Mouse (Mus musculus) forebrain, embryonic 16.5 days (tissue): Measurements from ENCODE around the gene Dffb. TPM values are rescaled to one million over a fixed set of nuclear protein-coding genes. Genes with fewer than 3 reads are reported as not detected.
"Not testable (repeated sequence)": the region's sequence is repeated elsewhere in the genome, so short reads cannot be mapped to it uniquely, and the experiment has no call there.

Experiments used
- ATAC-seq: fragments of 200-750 bp; cut with Nextera tagmentation; 2 replicates; pipeline ENCODE4 v1.8.0; 2017; ENCODE audit warnings: mild to moderate bottlenecking, moderate library complexity
- H3K27ac ChIP-seq: fragments of 300-500 bp; sonication (generic); 2 replicates; pipeline ENCODE4 v1.5.1; 2014; ENCODE audit warnings: low read length, control low read depth
- H3K27me3 ChIP-seq: fragments of 300-500 bp; sonication (generic); replicated peaks from 2 replicates; pipeline ENCODE4 v1.6.1; 2014; ENCODE audit warnings: low read length; ENCODE audit not compliant: control insufficient read depth, insufficient read depth
- H3K36me3 ChIP-seq: fragments of 300-500 bp; sonication (generic); 2 replicates; pipeline ENCODE4 v1.6.1; 2014; ENCODE audit not compliant: control insufficient read depth, insufficient read depth
- H3K4me1 ChIP-seq: fragments of 300-500 bp; sonication (generic); replicated peaks from 2 replicates; pipeline ENCODE4 v1.6.1; 2014; ENCODE audit warnings: low read length; ENCODE audit not compliant: control insufficient read depth, insufficient read depth
- H3K4me2 ChIP-seq: fragments of 300-500 bp; sonication (generic); 2 replicates; pipeline ENCODE4 v1.6.1; 2014; ENCODE audit warnings: mild to moderate bottlenecking, low read length, control low read depth
- H3K4me3 ChIP-seq: fragments of 300-500 bp; sonication (generic); replicated peaks from 2 replicates; pipeline ENCODE4 v1.5.1; 2014; ENCODE audit warnings: mild to moderate bottlenecking, low read length, control low read depth
- H3K9ac ChIP-seq: fragments of 300-500 bp; sonication (generic); replicated peaks from 2 replicates; pipeline ENCODE4 v1.6.1; 2014; ENCODE audit warnings: low read depth, low read length, control low read depth
- H3K9me3 ChIP-seq: fragments of 300-500 bp; sonication (generic); 2 replicates; pipeline ENCODE4 v1.6.1; 2016; ENCODE audit warnings: low read length; ENCODE audit not compliant: control insufficient read depth
- WGBS: fragments of 180-500 bp; shearing (Covaris S2); extraction: QIAGEN DNeasy Blood & Tissue Kit; methylation state at CpG from one replicate; pipeline ENCODE4 v1.1.7; 2014; 5-methylcytosine and 5-hydroxymethylcytosine counted together
- polyA plus RNA-seq: library from polyadenylated mRNA; unstranded; fragments of >200 nt; fragmentation: Nextera tagmentation; extraction: Ambion mirVana; gene quantifications from 2 replicates; pipeline ENCODE4 v1.2.1, GENCODE M21; 2015

Dffb gene
- polyA plus RNA-seq, 1 experiment from 2014 or later = 13.1 TPM

DNA sequence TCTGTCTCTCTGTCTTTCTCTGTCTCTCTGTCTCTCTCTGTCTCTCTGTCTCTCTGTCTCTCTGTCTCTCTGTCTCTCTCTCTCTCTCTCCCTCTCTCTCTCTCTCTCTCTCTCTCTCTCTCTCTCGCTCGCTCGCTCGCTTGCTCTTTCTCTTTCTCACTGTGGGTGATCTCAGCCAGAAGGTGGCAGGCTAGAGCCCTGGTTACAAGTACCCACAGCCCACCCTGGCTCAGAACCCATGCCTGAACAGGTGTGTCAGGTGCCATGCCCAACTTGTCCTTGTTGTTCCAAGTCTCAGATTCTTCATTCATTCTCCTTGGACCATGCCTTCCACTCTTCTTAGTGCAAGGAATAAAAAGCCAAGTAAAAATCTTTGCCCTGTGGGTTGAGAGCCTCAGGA lies 52.8 kb downstream of the Dffb start:
- H3K36me3 ChIP-seq, H3K9ac ChIP-seq, H3K9me3 ChIP-seq, H3K4me3 ChIP-seq, ATAC-seq, H3K27me3 ChIP-seq, H3K4me2 ChIP-seq, H3K27ac ChIP-seq: not testable (repeated sequence)
- 43% methylated on average over 4 of the region's 4 CpGs for WGBS
- H3K4me1 ChIP-seq = peaks cover 17% of the 10 kb centered on the region

DNA sequence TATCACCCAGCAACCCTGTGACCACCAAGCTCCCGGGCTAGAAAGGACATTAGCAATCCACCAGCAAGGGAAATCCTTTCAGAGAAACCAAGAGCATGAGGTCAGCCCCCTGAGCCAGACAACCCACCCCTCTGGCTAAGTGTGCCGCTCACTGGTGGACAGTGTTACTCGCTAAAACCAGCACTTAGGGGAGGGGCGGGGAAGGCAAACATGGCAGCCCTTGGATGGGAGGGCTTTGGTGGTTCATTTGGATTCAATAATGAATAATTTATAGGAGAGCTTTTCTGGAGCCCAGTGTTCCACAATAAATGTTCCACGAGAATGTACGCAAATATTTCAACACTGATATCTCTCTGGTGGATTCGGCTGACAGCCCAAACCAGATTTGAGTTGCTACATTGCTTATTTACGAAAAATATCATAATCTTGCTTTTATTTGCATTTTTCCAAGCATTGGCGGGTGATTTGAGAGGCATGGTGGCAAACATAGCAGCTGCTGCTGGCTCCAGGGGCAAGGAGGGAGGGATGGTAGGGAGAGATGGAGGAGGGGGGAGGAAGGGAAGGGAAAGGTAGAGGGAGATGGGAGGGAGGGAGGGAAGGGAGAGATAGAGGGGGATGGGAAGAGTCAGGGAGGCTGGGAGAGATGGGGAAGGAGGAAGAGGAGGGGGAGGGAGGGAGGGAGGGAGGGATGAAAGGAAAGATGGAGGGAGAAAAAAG lies 54.3 kb downstream of the Dffb start:
- peak; percentile 40; the same call in 1 of the 2 replicates for ATAC-seq

DNA sequence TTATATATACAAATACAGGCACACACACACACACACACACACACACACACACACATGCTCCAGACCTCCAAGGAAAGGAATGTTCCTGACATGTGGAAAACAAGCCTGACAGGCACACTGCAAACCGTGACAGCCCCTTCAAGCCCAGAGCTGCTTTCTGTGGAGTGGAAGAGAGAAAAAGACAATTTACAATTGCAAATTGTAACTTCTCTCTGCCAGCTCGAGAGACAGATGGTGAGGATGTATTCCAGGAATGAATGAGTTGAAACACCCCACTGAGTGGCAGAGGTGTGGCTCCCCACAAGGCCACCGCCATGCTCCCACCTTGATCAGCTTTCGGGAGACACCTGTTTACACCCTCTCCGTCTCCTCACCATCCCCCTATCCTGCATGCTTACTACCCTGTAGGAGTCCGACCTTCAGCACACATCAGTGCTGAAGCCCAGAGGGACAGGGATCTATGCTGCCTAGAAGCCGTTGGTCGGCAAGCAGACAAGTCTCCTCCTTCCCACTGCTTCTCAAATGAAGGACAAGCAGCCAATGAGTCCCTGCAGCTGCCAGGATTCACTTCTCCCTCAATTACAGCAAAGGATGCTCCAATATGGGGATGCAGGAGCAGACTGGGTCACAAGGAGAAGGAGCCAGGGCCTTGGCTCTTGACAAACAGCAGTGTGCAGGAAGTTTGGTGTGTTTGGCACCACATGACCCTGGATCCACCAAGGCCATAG lies 57.0 kb downstream of the Dffb start:
- no peak overlapping the region for H3K9ac ChIP-seq
- H3K27me3 ChIP-seq = no peaks in the 10 kb centered on the region
- H3K4me1 ChIP-seq = peaks cover 17% of the 10 kb centered on the region
- H3K9me3 ChIP-seq = no peaks in the 10 kb centered on the region
- ATAC-seq = peak; percentile 71
- H3K4me2 ChIP-seq = no peak overlapping the region
- WGBS = 42% methylated on average over 8 of the region's 8 CpGs
- no peak overlapping the region for H3K4me3 ChIP-seq
- H3K27ac ChIP-seq = peak overlapping the region; percentile 6; the same call in 1 of the 2 replicates
- H3K36me3 ChIP-seq = no peaks in the 10 kb centered on the region

More for the DNA sequence above, 54.3 kb downstream of the Dffb start:
- no peak overlapping the region for H3K4me2 ChIP-seq
- H3K27me3 ChIP-seq = no peaks in the 10 kb centered on the region
- 36% methylated on average over 9 of the region's 9 CpGs for WGBS
- H3K4me1 ChIP-seq = peaks cover 17% of the 10 kb centered on the region
- H3K36me3 ChIP-seq = no peaks in the 10 kb centered on the region
- peak overlapping the region; percentile 49; the same call in 1 of the 2 replicates for H3K27ac ChIP-seq
- no peaks in the 10 kb centered on the region for H3K9me3 ChIP-seq
- H3K4me3 ChIP-seq = no peak overlapping the region
- H3K9ac ChIP-seq = no peak overlapping the region

Other genes with a start within 250 kb of the Dffb start
- gene A430005L14Rik, start 17.9 kb downstream of the Dffb start, polyA plus RNA-seq = 62.1 and 66.1 TPM in 2 replicates
- 21.1 and 23.5 TPM in 2 replicates for gene Cep104, start 68 bp upstream of the Dffb start, polyA plus RNA-seq
- 22.2 and 25.4 TPM in 2 replicates for gene Lrrc47, start 36.6 kb upstream of the Dffb start, polyA plus RNA-seq
- 2.9 and 3.7 TPM in 2 replicates for gene Smim1, start 51.1 kb upstream of the Dffb start, polyA plus RNA-seq
- not detected in 2 replicates for gene Ccdc27, start 67.6 kb upstream of the Dffb start, polyA plus RNA-seq
- gene Trp73, start 165.1 kb upstream of the Dffb start, polyA plus RNA-seq = 5.7 and 5.9 TPM in 2 replicates
- 59.2 and 60.7 TPM in 2 replicates for gene Wrap73, start 167.2 kb upstream of the Dffb start, polyA plus RNA-seq
- 174 and 176 TPM in 2 replicates for gene Tprgl, start 185.5 kb upstream of the Dffb start, polyA plus RNA-seq
- 7.7 and 10.0 TPM in 2 replicates for gene Megf6, start 195.6 kb upstream of the Dffb start, polyA plus RNA-seq